Mouse (Mus musculus): ENCODE results near the gene BC061237. TPM values are rescaled to one million over a fixed set of nuclear protein-coding genes. Genes with fewer than 3 reads are reported as not detected.
"Not testable (repeated sequence)": the region's sequence is repeated elsewhere in the genome, so short reads cannot be mapped to it uniquely, and the experiment has no call there.

Gene BC061237
- total RNA-seq (2021): not detected
- long read RNA-seq, experiment 1: 0 reads
- long read RNA-seq, experiment 2: 0 reads

DNA sequence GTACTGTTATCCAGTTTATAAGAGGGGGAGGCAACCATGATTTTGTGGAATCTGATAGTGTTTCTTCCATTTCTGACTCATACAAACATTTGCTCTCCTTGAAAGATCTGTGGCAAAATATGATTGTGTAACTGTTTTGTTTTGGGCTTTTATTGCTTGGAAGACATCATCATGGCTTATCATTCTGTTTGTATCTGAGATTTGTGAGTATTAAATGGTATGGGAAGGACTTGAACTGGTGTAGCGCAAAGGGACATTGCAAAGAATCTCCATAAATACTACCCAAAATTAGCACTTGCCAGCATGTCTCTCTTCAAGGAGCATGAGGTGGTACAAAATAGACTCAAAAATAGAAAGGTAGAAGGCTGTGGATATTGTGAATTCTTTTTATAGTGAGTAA lies at the start of gene BC061237:
BC061237 (plus strand) TSS at position 301 of the 400 bp plus-strand sequence.
- not testable (repeated sequence) for DNase-seq

DNA sequence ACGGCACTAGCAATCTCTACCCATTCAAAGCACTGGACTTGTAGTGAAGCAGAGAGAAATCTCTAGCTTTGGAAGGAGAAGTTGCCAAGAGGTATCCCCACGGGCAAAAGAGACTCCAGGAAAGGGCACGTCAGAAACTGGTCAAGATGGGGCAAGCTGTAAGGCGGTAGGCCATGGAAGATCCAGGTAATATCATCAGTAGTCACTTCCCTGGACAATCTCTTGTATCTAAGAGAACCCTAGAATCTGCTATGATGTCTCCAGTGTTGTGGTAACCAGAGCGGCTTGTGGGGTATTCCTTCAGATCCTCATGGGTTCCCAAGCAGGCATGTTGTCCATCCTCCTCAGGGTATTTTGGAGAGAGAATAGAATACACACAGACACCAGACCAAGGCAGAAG lies 25.7 kb downstream of the BC061237 start, which contains the start of gene Gm17093:
Gm17093 (plus strand) TSS at position 301 of the 400 bp plus-strand sequence.
- DNase-seq; intact Hi-C loops (cut with DNase I): not testable (repeated sequence)

More for the DNA sequence above, at the start of gene BC061237:
- intact Hi-C loops (cut with DNase I): not testable (repeated sequence)

GRCm38 (mm10) chr14:44547961-44548360 lies 55.7 kb downstream of the BC061237 start:
- DNase-seq; intact Hi-C loops (cut with DNase I): not testable (repeated sequence)

Other genes starting within 250 kb of the BC061237 start
- not detected for gene Gm8220, start 206.9 kb upstream of the BC061237 start, total RNA-seq (2021)
- not detected for gene Gm5930, start 153.9 kb upstream of the BC061237 start, total RNA-seq (2021)
- not detected for gene Gm8229, start 127.1 kb upstream of the BC061237 start, total RNA-seq (2021)
- gene Gm3371, start 81.8 kb upstream of the BC061237 start, total RNA-seq (2021): not detected
- gene Gm8232, start 58.8 kb upstream of the BC061237 start, total RNA-seq (2021): not detected
- gene Gm17093, start 25.8 kb downstream of the BC061237 start, total RNA-seq (2021): not detected
- not detected for gene Gm8247, start 90.7 kb downstream of the BC061237 start, total RNA-seq (2021)
- not detected for gene Gm5624, start 135.5 kb downstream of the BC061237 start, total RNA-seq (2021)
- not detected for gene Gm8257, start 214.0 kb downstream of the BC061237 start, total RNA-seq (2021)